Mouse (Mus musculus): ENCODE measurements at regions not wholly inside any gene's neighbourhood (a gene's known extent, or its start where the extent isn't known, plus 50 kb on each side); places are given as distances from the start of the nearest gene placed in this dataset.
A peak's percentile ranks its signal among the peaks of the same experiment; 100 is the strongest.

DNA sequence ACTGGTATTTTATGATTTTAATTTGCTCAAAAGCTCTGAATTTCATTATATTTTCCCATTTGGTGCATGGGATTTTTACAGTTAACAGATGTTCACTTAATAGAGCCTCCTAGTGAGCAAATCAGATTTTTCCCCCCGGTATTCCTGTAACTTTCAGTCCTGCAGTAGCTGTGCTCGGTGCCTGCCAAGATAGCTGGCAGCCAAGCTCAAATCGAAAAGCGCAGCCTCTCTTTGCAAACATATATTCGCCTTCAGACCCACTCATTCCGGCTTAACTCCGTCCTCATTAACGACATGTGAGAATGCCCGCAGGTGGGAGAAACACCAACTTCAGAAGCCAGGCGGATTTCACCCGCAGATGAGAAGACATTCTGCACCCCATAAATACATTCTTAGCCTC, 299.7 kb downstream of the Mat2b start:
- peak overlapping the region; percentile 63; the same call in 1 of the 2 replicates for H3K27ac ChIP-seq (replicated peaks)
- WGBS, result 76% methylated on average over 11 of the region's 11 CpGs

DNA sequence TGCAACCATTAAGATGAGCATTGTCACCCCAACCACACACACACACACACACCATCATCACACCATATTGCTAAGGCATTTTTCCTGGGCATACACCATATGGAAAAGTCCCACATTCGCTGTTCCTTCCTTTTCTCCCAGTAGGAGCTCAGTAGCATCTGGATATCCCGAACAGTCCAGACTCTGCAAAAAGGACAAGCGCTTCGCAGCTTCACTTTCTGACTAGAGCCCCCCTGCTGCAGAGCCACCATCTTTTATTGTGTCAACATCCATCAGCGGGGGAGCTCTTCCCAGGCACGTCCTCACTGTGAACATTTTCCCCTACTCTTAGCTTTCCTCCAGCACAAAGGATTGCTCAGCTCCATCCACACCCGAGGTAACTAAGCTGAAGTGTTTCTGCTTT, 300.1 kb downstream of the Mat2b start:
- no peaks in the 10 kb centered on the region for H3K27me3 ChIP-seq
- H3K4me2 ChIP-seq (replicated peaks), result no peak overlapping the region
- H3K4me3 ChIP-seq, result no peak overlapping the region
- no peaks in the 10 kb centered on the region for H3K36me3 ChIP-seq
- H3K9ac ChIP-seq (replicated peaks), result no peak overlapping the region
- ATAC-seq (ENCODE audit: low FRiP score, low read depth), result 0 out of 2 replicates have a peak, but pooled peaks have one; percentile 32
- H3K9me3 ChIP-seq, result no peaks in the 10 kb centered on the region
- WGBS, result 35% methylated on average over 7 of the region's 7 CpGs
- peak overlapping the region; percentile 63; the same call in 1 of the 2 replicates for H3K27ac ChIP-seq (replicated peaks)
- peaks cover 11% of the 10 kb centered on the region; the same call in 1 of the 2 replicates for H3K4me1 ChIP-seq

More for the DNA sequence above, 299.7 kb downstream of the Mat2b start:
- Histone ChIP-seq H3K4me3 (no peak overlapping the region), H3K27me3 (no peaks in the 10 kb centered on the region), H3K9me3 (no peaks in the 10 kb centered on the region), H3K36me3 (no peaks in the 10 kb centered on the region), H3K4me2 (replicated peaks) (no peak overlapping the region), H3K9ac (replicated peaks) (no peak overlapping the region), H3K4me1 (peaks cover 11% of the 10 kb centered on the region; the same call in 1 of the 2 replicates)
- no peak for ATAC-seq (ENCODE audit: low FRiP score, low read depth)

DNA sequence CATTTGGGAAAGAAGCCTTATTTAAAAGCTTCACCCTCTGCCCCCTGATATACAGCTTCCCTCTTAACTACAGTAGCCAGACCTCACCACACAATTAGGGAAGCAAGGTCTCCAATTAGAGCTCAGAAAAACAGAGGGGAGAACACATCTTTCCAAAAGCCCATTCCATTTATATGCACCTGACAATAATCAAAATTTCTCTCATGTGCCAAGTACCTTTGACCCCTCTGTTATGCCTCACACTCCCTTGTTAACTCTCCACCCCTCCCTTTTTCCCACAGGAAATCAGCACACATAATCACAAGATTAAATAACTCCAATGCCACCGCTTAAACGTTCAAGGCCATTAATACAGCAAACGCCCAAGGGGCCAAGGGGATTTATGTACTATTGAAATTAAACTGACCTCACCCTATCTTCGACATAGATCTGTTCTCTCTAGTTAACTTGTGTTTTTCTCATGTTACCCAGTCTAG, 300.7 kb downstream of the Mat2b start:
- Histone ChIP-seq H3K9ac (replicated peaks) (no peak overlapping the region), H3K4me3 (no peak overlapping the region), H3K27me3 (no peaks in the 10 kb centered on the region), H3K36me3 (no peaks in the 10 kb centered on the region), H3K4me2 (replicated peaks) (no peak overlapping the region), H3K4me1 (peaks cover 11% of the 10 kb centered on the region; the same call in 1 of the 2 replicates), H3K9me3 (no peaks in the 10 kb centered on the region), H3K27ac (replicated peaks) (no peak overlapping the region)
- peak; percentile 4; the same call in 1 of the 2 replicates for ATAC-seq (ENCODE audit: low FRiP score, low read depth)
- WGBS, result 45% methylated on average over 4 of the region's 4 CpGs

DNA sequence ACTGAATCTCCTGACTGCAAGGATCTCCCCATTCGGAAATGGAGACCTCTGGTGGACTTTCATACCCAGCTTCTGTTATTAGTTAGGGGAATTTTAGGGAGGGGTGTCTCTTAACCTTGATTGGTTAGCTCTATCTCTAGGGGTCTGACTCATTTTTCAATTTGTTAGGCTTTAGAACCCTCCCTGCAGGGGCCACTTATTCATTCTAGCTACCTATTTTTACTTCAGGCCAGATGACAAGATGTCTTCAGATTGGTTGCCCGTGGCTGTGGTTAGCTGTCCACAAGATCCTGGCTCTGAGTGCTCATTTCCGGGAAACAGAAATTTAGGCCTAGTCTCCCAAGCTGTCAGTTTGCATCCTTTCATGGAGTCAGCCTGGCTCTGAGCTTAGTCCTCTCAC, 314.3 kb downstream of the Mat2b start:
- 81% methylated on average over 3 of the region's 3 CpGs for WGBS
- no peaks in the 10 kb centered on the region for H3K4me1 ChIP-seq
- ATAC-seq (ENCODE audit: low FRiP score, low read depth), result no peak
- no peaks in the 10 kb centered on the region for H3K27me3 ChIP-seq
- no peaks in the 10 kb centered on the region for H3K36me3 ChIP-seq
- H3K9ac ChIP-seq (replicated peaks), result no peak overlapping the region
- no peaks in the 10 kb centered on the region for H3K9me3 ChIP-seq
- H3K27ac ChIP-seq (replicated peaks), result no peak overlapping the region
- no peak overlapping the region for H3K4me3 ChIP-seq
- no peak overlapping the region for H3K4me2 ChIP-seq (replicated peaks)

GRCm38 (mm10) chr11:40371696-40372095, 323.3 kb downstream of the Mat2b start:
- WGBS, result 85% methylated on average over 2 of the region's 2 CpGs
- H3K27ac ChIP-seq (replicated peaks), result no peak overlapping the region

GRCm38 (mm10) chr11:40366573-40366972, 328.4 kb downstream of the Mat2b start:
- H3K27ac ChIP-seq (replicated peaks), result no peak overlapping the region
- H3K27me3 ChIP-seq, result no peaks in the 10 kb centered on the region
- ATAC-seq (ENCODE audit: low FRiP score, low read depth), result no peak
- H3K36me3 ChIP-seq, result no peaks in the 10 kb centered on the region
- no peaks in the 10 kb centered on the region for H3K9me3 ChIP-seq
- no peak overlapping the region for H3K9ac ChIP-seq (replicated peaks)
- no peak overlapping the region for H3K4me3 ChIP-seq
- peaks cover 3% of the 10 kb centered on the region for H3K4me1 ChIP-seq
- no peak overlapping the region for H3K4me2 ChIP-seq (replicated peaks)

More at GRCm38 (mm10) chr11:40371696-40372095, 323.3 kb downstream of the Mat2b start:
- no peaks in the 10 kb centered on the region for H3K4me1 ChIP-seq
- no peaks in the 10 kb centered on the region for H3K36me3 ChIP-seq
- no peak overlapping the region for H3K4me3 ChIP-seq
- H3K9me3 ChIP-seq, result no peaks in the 10 kb centered on the region
- ATAC-seq (ENCODE audit: low FRiP score, low read depth), result no peak
- no peak overlapping the region for H3K9ac ChIP-seq (replicated peaks)
- H3K27me3 ChIP-seq, result no peaks in the 10 kb centered on the region
- no peak overlapping the region for H3K4me2 ChIP-seq (replicated peaks)

- Histone ChIP-seq H3K27ac (replicated peaks) (no peak overlapping the region; the same call in 1 of the 2 replicates), H3K4me2 (replicated peaks) (no peak overlapping the region), H3K27me3 (no peaks in the 10 kb centered on the region), H3K9me3 (no peaks in the 10 kb centered on the region), H3K4me1 (peaks cover 3% of the 10 kb centered on the region), H3K36me3 (no peaks in the 10 kb centered on the region), H3K4me3 (no peak overlapping the region), H3K9ac (replicated peaks) (no peak overlapping the region)
- 34% methylated on average over 2 of the region's 2 CpGs for WGBS
- ATAC-seq (ENCODE audit: low FRiP score, low read depth), result 0 out of 2 replicates have a peak, but pooled peaks have one; percentile 54
Measured at GRCm38 (mm10) chr11:40362530-40363185, 332.3 kb downstream of the Mat2b start.
